Comparison of ENCODE assay signal across 8 mouse cellular contexts in the genomic region with DNA sequence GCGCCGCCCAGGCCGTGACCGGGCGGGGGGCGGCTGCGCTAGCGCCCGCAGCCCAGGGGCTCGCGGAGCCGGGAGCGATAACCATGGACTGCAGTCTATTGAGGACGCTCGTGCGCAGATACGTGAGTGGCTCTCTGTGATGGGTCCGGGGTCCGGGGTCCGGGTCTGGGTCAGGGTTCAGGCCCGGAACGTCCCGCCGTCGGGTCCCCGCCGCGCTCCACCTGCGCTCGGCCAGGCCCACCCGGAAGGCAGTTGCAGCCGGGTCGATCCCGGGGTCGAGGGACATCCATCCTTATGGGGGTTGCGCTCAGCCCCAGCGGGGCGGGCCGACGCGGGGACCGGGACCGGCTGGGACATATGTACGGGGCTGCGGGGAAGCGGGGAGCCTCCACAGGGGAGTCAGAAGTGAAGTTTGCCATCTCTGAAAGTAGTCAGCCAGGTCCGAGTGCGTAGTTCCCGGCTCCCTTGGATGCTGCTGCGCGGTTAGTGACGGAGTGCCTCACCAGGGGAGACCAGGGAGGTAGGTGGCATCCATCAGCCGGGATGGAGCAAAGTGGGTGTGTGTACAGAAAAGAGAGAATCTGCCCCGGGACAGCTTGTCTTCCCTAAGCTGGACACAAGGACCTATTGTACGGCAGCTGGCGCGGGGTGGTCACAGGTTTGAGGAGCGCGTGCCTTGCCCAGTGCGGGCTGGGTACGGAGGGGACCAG. TPM values are rescaled to one million over a fixed set of nuclear protein-coding genes. Genes with fewer than 3 reads are reported as not detected.
DNase-seq lines count a peak whose midpoint lies in the region; ATAC-seq and TF ChIP-seq lines count a peak whose summit lies in the region.

No protein-coding gene starts in this region.

- H3K27ac ChIP-seq in embryonic fibroblast, embryonic 13.5 days (ENCODE audit: insufficient read depth, low read length) = no peak overlapping the region
- peak overlapping the region; percentile 69; the same call in 1 of the 2 replicates for H3K27ac ChIP-seq in hindbrain, embryonic 16.5 days (ENCODE audit: low read depth, low read length)
- H3K27ac ChIP-seq in limb, embryonic 15.5 days = peak overlapping the region; percentile 84
- H3K27ac ChIP-seq in neural tube, embryonic 13.5 days (replicated peaks) = peak overlapping the region; percentile 78

- no peaks in the 10 kb centered on the region for H3K36me3 ChIP-seq in hindbrain, embryonic 16.5 days (ENCODE audit: control insufficient read depth, insufficient read depth, low read length)
- no peaks in the 10 kb centered on the region for H3K36me3 ChIP-seq in limb, embryonic 15.5 days
- no peaks in the 10 kb centered on the region for H3K36me3 ChIP-seq in neural tube, embryonic 13.5 days

- H3K27me3 ChIP-seq in hindbrain, embryonic 16.5 days (replicated peaks; ENCODE audit: control insufficient read depth, insufficient read depth, low read length) = no peaks in the 10 kb centered on the region
- H3K27me3 ChIP-seq in limb, embryonic 15.5 days = no peaks in the 10 kb centered on the region
- no peaks in the 10 kb centered on the region for H3K27me3 ChIP-seq in neural tube, embryonic 13.5 days

- peak; percentile 59 for DNase-seq in layer of hippocampus, adult 11-12 months (ENCODE audit: low spot score)
- no peak for DNase-seq in layer of hippocampus, adult 9-10 months (ENCODE audit: low spot score)
- DNase-seq in adrenal gland, postnatal 36 days = peak; percentile 25 to 56
- no peak for DNase-seq in natural killer cell, adult 2 months (ENCODE audit: low spot score in 2 of 2)

- TF ChIP-seq CTCF in embryonic fibroblast, embryonic 13.5 days (IDR thresholded peaks at IDR 0.05; ENCODE audit: borderline replicate concordance, insufficient read depth, low read length) = no peak

- H3K9me3 ChIP-seq in hindbrain, embryonic 16.5 days (ENCODE audit: control insufficient read depth, low read length) = no peaks in the 10 kb centered on the region
- H3K9me3 ChIP-seq in limb, embryonic 15.5 days = no peaks in the 10 kb centered on the region
- H3K9me3 ChIP-seq in neural tube, embryonic 13.5 days = no peaks in the 10 kb centered on the region

- no peak for TF ChIP-seq POLR2A in embryonic fibroblast, embryonic 13.5 days (IDR thresholded peaks at IDR 0.05; ENCODE audit: low read depth, low read length)

- whole genome bisulfite sequencing in hindbrain, embryonic 16.5 days = under 1% methylated on average over 53 of the region's 61 CpGs
- WGBS in limb, embryonic 15.5 days = under 1% methylated on average over 55 of the region's 61 CpGs
- WGBS in neural tube, embryonic 13.5 days = under 1% methylated on average over 48 of the region's 61 CpGs

- peak overlapping the region; percentile 94 for H3K4me2 ChIP-seq in hindbrain, embryonic 16.5 days (ENCODE audit: low read length)
- peak overlapping the region; percentile 85 for H3K4me2 ChIP-seq in limb, embryonic 15.5 days
- peak overlapping the region; percentile 76 for H3K4me2 ChIP-seq in neural tube, embryonic 13.5 days

- H3K9ac ChIP-seq in hindbrain, embryonic 16.5 days (ENCODE audit: low read depth, low read length) = peak overlapping the region; percentile 93
- peak overlapping the region; percentile 98 for H3K9ac ChIP-seq in limb, embryonic 15.5 days
- peak overlapping the region; percentile 96 for H3K9ac ChIP-seq in neural tube, embryonic 13.5 days

- ATAC-seq in hindbrain, embryonic 16.5 days = peak; percentile 64
- peak; percentile 4; the same call in 1 of the 2 replicates for ATAC-seq in limb, embryonic 15.5 days (ENCODE audit: insufficient number of reproducible peaks, low FRiP score, low TSS enrichment, low read depth)
- peak; percentile 77 for ATAC-seq in neural tube, embryonic 13.5 days (ENCODE audit: low read depth)

- peak overlapping the region; percentile 88 for H3K4me3 ChIP-seq in embryonic fibroblast, embryonic 13.5 days (ENCODE audit: insufficient read depth, low read length)
- H3K4me3 ChIP-seq in hindbrain, embryonic 16.5 days (ENCODE audit: low read length) = peak overlapping the region; percentile 85
- peak overlapping the region; percentile 95 for H3K4me3 ChIP-seq in limb, embryonic 15.5 days
- H3K4me3 ChIP-seq in neural tube, embryonic 13.5 days = peak overlapping the region; percentile 89

- H3K4me1 ChIP-seq in embryonic fibroblast, embryonic 13.5 days (ENCODE audit: control insufficient read depth, insufficient read depth, low read length) = peaks cover 3% of the 10 kb centered on the region; the same call in 1 of the 2 replicates
- H3K4me1 ChIP-seq in hindbrain, embryonic 16.5 days (ENCODE audit: control insufficient read depth, insufficient read depth, low read depth, low read length) = peaks cover 16% of the 10 kb centered on the region
- H3K4me1 ChIP-seq in limb, embryonic 15.5 days = peaks cover 55% of the 10 kb centered on the region
- peaks cover 29% of the 10 kb centered on the region for H3K4me1 ChIP-seq in neural tube, embryonic 13.5 days (replicated peaks)

RNA-seq across cellular contexts. Expression of a gene that starts 0.6 kb away (rescaled TPM):
- 100 to 1,000 TPM; 121 to 149 TPM for total RNA-seq in adrenal gland, postnatal 36 days (2021)
- polyA plus RNA-seq in embryonic fibroblast, embryonic 13.5 days (2011; ENCODE audit: insufficient read length, low read depth, missing spikeins) = 66.6 and 75.5 TPM in 2 replicates
- polyA plus RNA-seq in hindbrain, embryonic 16.5 days (2015; fragmentation: Nextera tagmentation; extraction: Ambion mirVana) = 8.9 and 9.5 TPM in 2 replicates
- 14.9 and 19.2 TPM in 2 replicates for polyA plus RNA-seq in limb, embryonic 15.5 days (2015; fragmentation: Nextera tagmentation; extraction: Ambion mirVana)
- polyA plus RNA-seq in neural tube, embryonic 13.5 days (2015; fragmentation: Nextera tagmentation; extraction: Ambion mirVana) = 12.3 TPM in 2 replicates

Comparison
In these comparisons a context has a peak if more than half of its experiments do, and no peak if none do; other contexts are left out.
1. DNase-seq: peak in layer of hippocampus, adult 11-12 months (single experiment) and adrenal gland, postnatal 36 days (2 of 2); none in layer of hippocampus, adult 9-10 months (single experiment) and natural killer cell, adult 2 months (0 of 2).
2. ATAC-seq: peak in every context shown above with its lines; median percentile 77 in neural tube, embryonic 13.5 days; 64 in hindbrain, embryonic 16.5 days; 4 in limb, embryonic 15.5 days.
3. Peak in every context shown above with its lines, with median percentiles within 50 percentile points of each other: H3K4me3 ChIP-seq, H3K4me2 ChIP-seq and H3K9ac ChIP-seq.